Mouse (Mus musculus) small intestine, adult 2 months (tissue): Measurements from ENCODE around the gene Ptbp3.

Source experiments
- CTCF ChIP-seq: fragments of 200-500 bp; IDR thresholded peaks from 2 replicates; pipeline ENCODE4 v1.5.1; 2012; ENCODE audit warnings: low read depth, mild to moderate bottlenecking, control low read depth, inconsistent platforms, low read length, moderate library complexity, mixed read lengths; ENCODE audit not compliant: insufficient replicate concordance, insufficient read length; ENCODE audit errors: extremely low read depth
- POLR2A ChIP-seq: fragments of 200-500 bp; IDR thresholded peaks from 2 replicates; pipeline ENCODE4 v1.6.1; 2012; ENCODE audit warnings: low read depth, mild to moderate bottlenecking, control low read depth, inconsistent platforms, low read length, moderate library complexity

GRCm38 (mm10) chr4:59506704-59507103 is 42.5 kb downstream of the Ptbp3 start:
- TF ChIP-seq POLR2A (no peak), CTCF (no peak)
